Mouse (Mus musculus) thymus, adult 2 months (tissue): ENCODE data around the gene S100pbp.

ENCODE experiments used
- CTCF ChIP-seq: fragments of 200-500 bp; IDR thresholded peaks from 2 replicates; pipeline ENCODE4 v1.5.1; 2012; ENCODE audit warnings: mild to moderate bottlenecking, control low read depth, low read length, moderate library complexity, borderline replicate concordance; ENCODE audit not compliant: control insufficient read depth, poor library complexity, insufficient read depth; ENCODE audit errors: extremely low read depth
- POLR2A ChIP-seq: fragments of 200-500 bp; IDR thresholded peaks from 2 replicates; pipeline ENCODE4 v1.6.1; 2012; ENCODE audit warnings: mild to moderate bottlenecking, low read length, control low read depth, moderate library complexity; ENCODE audit not compliant: control insufficient read depth, poor library complexity, insufficient read depth; ENCODE audit errors: extremely low read depth

- TF ChIP-seq CTCF (no peak), POLR2A (no peak)
Measured at GRCm38 (mm10) chr4:129237843-129238441, 48.4 kb upstream of the S100pbp start.
